Mouse (Mus musculus) ZHBTc4 (cell line): ENCODE data around the gene Abl2.

Experiments used
- DNase-seq: peaks from one replicate; pipeline ENCODE4 v3.0.0-alpha.2; 2011; ENCODE audit warnings: low read depth, low spot score

Abl2 gene

DNA sequence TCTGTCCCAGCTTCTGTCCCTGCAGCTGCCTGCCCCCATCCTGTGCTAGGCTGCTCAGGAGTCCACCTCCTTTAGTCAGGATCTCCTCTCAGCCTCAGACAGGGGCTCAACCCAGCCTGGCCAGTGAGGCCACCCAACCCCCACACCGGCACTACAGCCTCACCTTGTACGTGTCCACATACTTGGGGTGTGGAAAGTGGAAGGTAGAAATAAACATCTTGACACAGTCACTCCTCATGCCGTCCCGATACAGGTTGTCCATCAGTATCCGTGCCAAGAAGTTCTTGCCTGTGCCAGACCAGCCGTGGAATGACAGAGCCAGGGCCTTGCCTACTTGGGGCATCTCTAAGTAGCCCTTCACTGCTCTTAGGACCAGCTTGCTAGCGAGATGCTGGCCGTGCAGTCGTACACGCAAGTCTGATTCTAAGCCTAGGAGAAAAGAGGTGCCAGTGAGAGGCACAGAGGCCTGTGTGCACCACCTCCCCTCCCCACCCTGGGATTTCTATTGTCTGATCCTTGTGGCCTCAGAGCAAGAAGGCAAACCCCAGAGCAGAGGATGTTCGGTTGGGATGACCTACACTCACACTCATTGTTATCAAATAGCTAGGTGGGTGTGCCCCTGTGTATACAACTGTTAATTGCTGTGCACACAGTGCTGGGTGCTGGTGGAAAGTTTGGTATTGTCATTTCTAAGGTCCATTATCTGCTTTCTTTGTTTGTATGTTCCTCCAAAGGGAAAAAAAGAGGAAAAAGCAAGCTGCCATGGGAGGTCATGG lies 110.8 kb downstream of the Abl2 start:
- peak; percentile 87 for DNase-seq

DNA sequence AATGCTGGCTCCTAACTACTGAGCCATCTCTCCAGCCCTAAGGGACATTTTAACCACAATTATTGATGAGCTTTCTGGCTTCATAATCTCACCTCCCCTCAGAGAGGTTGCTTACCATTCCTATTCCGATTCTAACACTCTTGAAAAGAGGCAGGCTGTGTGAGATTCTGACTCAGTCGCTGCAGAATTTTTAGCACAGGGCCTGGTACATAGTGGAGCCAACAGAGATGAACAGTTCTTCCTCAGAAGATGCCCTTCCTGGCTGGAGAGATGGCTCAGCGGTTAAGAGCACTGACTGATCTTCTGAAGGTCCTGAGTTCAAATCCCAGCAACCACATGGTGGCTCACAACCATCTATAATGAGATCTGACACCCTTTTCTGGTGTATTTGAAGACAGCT lies 113.3 kb downstream of the Abl2 start:
- no peak for DNase-seq

DNA sequence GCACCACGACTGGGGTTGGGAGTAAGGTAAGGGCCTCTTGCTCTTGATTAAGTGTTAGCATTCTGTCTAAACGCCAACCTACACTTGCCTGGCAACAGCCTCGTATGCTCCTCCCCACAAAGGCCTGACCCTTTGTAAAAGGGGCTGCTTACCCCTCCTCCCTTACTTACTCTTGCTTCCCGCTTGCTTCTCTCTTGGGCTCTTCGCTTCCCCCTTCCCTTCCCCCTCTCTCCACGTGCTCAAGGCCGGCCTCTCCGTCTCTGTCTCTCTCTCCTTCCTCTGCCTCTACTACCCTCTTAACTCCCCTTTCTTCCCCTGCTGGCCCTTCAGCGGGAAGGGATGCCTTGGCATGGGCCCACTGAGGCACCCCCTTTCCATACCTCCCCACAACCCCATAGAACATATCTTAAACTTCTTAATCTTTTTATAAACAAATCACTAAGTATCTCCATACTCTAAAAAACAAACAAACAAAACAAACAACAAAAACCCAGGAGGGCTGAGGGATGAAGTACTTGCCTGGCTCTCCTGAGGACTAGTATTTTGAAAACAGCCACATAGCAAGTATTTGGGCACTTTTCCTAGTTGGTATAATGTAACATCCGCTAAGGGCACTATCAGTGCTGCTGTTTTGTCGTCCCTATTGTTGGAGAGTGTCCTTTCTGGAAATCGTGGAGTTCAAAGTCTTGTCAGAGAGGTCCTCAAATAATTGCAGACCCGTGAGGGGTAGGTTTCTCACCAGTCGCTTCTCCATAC lies 114.3 kb downstream of the Abl2 start:
- peak; percentile 57 for DNase-seq

DNA sequence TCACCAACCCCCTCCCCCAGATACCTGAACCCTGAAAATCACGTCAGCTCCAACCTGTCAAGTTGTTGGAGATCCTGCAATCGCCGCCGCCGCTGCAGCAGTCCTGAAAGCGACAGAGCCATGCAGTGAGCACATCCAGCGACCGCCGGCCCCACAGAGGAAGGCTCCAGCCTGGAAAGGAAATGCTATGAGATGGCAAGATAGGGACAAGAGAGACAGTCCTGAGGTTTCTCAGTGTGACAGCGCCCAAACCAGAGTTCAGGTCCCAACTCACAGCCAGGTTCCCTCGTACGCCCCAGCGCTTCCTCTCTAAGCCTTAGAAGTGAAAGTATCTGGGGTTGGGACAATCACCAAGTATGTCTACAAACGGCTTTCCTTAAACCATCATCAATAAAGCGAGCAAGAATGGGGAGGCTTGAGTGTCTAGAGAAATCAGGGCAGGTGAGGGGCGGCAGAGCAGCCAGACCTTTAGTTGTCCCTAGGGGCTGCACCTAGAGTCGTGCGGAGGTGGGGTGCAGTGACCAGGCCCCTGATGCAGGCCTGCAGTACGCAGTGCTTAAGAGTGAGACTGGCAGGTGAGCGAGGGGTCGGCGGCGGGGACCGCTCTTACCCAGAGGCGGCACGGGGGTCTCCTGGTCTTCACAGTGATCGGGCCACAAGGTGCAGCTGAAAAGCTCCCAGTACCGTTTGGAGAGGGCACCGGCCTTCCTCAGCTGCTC lies 115.0 kb downstream of the Abl2 start:
- DNase-seq: peak; percentile 47

DNA sequence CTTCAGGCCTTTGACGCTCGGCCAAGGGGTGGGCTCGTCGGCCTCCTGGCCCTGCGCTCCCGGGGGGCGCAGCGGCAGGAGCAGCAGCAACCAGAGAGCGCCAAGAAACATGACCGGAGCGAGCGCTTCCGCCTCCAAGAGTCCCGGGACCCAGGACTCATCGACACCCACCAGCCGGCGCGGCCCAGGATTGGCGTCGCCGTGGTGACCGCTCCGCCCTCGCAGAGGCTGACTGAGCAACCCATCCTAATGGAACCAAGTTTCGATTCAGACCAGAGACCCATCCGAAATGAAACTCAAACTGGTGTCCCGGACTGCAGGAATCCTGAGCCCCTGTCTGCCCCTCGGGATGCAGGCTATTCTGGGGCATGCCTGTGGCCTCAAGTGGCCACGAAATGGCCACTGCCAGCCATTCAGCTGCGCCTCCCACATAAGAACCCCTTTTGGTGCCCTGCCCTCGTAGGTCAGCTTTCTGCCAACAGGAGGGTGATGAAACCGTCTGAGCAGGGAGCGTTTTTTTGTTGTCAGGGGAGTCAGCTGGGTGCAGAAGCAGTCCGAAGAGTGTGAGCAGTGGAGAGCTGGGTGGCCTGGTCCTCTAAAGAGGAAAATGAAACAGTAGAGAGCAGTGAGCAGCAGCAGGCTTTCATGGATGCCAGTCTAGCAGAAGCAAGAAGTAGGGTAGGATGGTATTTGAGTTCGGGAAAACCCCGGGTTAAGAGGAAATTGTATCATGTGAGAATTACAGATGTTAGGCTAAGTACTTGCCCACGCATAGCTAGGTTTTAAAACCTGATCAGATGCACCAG lies 115.8 kb downstream of the Abl2 start, which contains the start of gene Tor3a:
Gene Tor3a, minus strand, starts transcription at position 162 of the 806 bp plus-strand sequence.
- DNase-seq: peak; percentile 78

DNA sequence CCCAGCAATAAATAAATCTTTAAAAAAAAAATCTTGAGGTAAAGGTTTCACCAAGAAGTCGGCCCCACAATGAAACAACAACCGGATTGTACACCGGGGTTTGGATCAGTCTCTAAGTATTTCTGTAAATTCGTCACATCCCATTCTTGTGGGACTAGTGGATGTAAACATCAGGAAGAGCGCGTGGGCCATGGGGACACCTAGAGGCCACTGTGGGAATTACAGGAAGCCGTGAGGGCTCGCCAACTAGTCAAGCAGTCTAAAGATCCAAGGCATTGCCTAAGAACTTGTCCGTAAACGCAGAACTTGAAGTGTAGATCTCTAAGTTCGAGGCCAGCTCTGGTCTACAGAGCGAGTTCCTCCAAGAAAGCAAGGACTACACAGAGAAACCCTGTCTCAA lies 117.6 kb downstream of the Abl2 start:
- peak; percentile 93 for DNase-seq

DNA sequence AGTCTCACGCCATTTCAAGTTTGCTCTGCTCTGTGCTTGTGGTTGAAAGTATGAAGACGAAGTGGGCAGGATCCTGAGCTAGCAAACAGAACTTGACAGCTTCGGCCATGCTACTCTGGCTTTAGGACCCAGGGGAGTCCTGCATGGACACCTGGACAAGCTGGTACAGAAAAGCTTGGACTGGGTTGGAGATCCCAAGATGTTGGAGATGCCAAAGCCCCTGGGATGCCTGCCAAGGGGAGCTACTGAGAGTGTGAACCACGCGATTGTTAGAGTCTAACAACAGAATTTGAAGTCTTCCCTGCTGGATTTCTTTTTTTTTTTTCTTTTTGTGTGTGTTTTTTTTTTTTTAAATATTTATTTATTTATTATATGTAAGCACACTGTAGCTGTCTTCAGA lies 118.0 kb downstream of the Abl2 start:
- no peak for DNase-seq

DNA sequence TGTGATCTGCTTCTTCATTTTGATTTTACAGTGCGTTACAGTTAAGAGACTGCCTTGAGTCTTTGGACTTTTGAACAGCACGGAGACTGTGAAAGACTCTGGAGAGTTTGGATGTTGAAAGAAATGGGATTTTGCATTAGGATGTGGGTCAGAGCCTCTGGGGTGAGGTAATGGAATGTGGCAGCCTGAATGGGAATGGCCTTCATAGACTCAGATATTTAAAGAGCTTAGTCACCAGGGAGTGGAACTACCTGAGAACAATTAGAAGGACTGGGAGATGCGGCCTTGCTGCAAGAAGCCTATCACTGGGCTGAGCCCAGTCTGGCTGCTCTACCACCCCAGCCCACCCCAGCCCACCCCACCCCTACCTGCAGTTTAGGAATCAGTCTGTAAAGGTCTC lies 118.6 kb downstream of the Abl2 start:
- DNase-seq: peak; percentile 40

DNA sequence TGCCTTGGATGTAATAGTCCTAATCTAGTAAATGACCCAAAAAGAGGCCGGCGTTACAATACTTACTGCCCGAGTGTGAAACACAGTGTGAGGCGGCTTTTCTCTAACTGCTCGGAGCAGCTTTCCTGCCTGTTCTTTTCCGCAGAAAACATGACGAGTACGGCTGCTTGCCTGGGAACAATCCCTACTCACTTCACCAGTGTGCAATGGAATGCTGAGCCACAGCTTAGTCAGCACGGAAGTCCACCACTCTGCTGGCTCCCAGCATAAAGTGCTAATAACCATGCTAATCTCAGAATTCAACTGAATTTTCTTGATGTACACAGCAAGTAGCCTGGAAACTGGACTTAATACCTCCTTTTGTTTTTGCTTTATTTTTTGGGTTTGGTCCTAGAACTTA lies 121.0 kb downstream of the Abl2 start:
- no peak for DNase-seq

DNA sequence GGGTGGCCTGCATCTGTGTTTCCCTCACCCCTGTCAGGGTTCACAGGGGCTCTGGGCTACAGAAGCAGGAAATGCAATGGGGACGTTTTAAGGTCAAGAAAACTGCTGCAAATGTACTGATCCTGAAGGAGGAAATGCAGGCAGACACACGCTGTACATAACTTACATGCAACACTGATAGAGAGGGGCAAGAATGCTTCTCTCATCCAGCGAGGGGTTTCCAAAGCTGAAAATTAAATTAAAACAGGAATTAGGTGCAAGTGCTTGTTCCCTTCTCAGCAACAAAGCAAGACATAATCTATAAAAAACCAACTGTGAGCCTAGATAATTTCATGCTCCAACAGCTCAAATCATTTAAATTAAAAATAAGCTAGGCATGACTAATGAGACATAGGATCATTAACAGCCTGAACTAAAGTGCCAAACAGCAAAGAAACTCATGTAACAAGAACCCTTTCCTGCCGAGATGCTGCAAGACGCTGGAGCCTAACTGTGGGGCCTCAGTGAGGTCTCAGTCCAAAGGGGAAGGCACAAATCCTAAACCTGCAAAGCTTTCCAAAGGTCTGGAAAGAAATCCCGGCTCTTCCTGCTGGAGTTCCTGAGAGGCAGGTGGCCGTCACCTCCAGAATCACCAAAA lies 127.6 kb downstream of the Abl2 start:
- DNase-seq: no peak
